ENCODE assay signal across 15 mouse cellular contexts in the genomic region with DNA sequence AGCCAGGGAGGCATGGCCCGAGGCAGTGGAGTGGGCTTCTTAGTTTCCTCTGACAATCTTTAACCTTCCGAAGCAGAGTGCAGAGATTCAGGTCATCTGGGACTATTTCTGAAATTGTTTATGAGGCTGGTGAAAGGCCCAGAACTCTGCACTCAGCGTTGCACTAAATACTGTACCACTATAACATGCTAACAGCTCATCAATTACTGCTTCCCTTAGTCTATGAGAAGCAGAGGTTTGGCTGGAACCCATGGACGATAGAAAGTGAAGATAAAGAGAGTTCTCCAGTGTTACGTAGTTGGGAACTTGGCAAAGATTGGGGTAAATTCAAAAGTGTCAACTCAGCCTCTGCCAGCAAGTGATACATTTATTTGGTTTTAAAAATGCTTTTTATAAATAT.
"Had no signal": no experiment of that assay in that cellular context is flagged by ENCODE, and none has a peak within 500 bp of the region (broad histone marks: within the 10 kb centered on the region; RNA-seq: fewer than 3 reads in every experiment).

No protein-coding gene starts in this region.

- H3K4me2 ChIP-seq: liver, embryonic 11.5 days; liver, embryonic 13.5 days; liver, embryonic 15.5 days; midbrain, embryonic 11.5 days; midbrain, embryonic 13.5 days; midbrain, embryonic 15.5 days; neural tube, embryonic 12.5 days; stomach, embryonic 15.5 days had no signal

- H3K4me1 ChIP-seq: midbrain, embryonic 13.5 days; midbrain, embryonic 15.5 days; neural tube, embryonic 12.5 days; stomach, embryonic 15.5 days had no signal

- H3K27me3 ChIP-seq: liver, embryonic 13.5 days; liver, embryonic 15.5 days; megakaryocyte, embryonic 14.5 days; midbrain, embryonic 13.5 days; midbrain, embryonic 15.5 days; neural tube, embryonic 12.5 days; stomach, embryonic 15.5 days had no signal

- H3K27ac ChIP-seq: liver, embryonic 13.5 days; liver, embryonic 15.5 days; macrophage; midbrain, embryonic 13.5 days; midbrain, embryonic 15.5 days; neural tube, embryonic 12.5 days; stomach, embryonic 15.5 days had no signal

- H3K9ac ChIP-seq: liver, embryonic 13.5 days; liver, embryonic 15.5 days; liver, postnatal 0 days; midbrain, embryonic 13.5 days; midbrain, embryonic 15.5 days; neural tube, embryonic 12.5 days; stomach, embryonic 15.5 days had no signal

- DNase-seq: liver, embryonic 13.5 days; liver, postnatal 0 days; right cerebral cortex, postnatal 14 days; thymus, adult 2 months; thymus, postnatal 25 days; thymus, postnatal 4 days had no signal

- H3K36me3 ChIP-seq: liver, embryonic 13.5 days; liver, embryonic 15.5 days; midbrain, embryonic 15.5 days had no signal

- ATAC-seq: liver, postnatal 0 days; midbrain, embryonic 13.5 days; midbrain, embryonic 15.5 days had no signal

- H3K9me3 ChIP-seq: liver, embryonic 13.5 days; liver, embryonic 15.5 days; megakaryocyte, embryonic 14.5 days; midbrain, embryonic 13.5 days; midbrain, embryonic 15.5 days; neural tube, embryonic 12.5 days; stomach, embryonic 15.5 days had no signal

- H3K4me3 ChIP-seq: liver, embryonic 13.5 days; liver, embryonic 15.5 days; megakaryocyte, embryonic 14.5 days; midbrain, embryonic 13.5 days; midbrain, embryonic 15.5 days; neural tube, embryonic 12.5 days; stomach, embryonic 15.5 days had no signal
